Mouse (Mus musculus) spleen, adult 18-20 months (tissue): Measurements from ENCODE around the gene Txndc2.

ENCODE experiments used
- DNase-seq, 2 experiments: peaks; one replicate each; pipeline ENCODE4 v3.0.0; 2022; ENCODE audit warnings: mixed read lengths in 2 of 2

The Txndc2 gene

GRCm38 (mm10) chr17:65641734-65642218 is at the start of gene Txndc2:
TSS of gene Txndc2 (minus strand) at chr17:65642168.
- no peak for DNase-seq

- no peak for DNase-seq
These were observed 41.8 kb upstream of the Txndc2 start for GRCm38 (mm10) chr17:65683731-65684130.

GRCm38 (mm10) chr17:65683316-65683715 is 41.3 kb upstream of the Txndc2 start:
- DNase-seq, result no peak

GRCm38 (mm10) chr17:65682071-65682680 is 40.2 kb upstream of the Txndc2 start:
- DNase-seq, result no peak

- DNase-seq, result no peak
These were observed 39.5 kb upstream of the Txndc2 start for GRCm38 (mm10) chr17:65681516-65681915.

DNA sequence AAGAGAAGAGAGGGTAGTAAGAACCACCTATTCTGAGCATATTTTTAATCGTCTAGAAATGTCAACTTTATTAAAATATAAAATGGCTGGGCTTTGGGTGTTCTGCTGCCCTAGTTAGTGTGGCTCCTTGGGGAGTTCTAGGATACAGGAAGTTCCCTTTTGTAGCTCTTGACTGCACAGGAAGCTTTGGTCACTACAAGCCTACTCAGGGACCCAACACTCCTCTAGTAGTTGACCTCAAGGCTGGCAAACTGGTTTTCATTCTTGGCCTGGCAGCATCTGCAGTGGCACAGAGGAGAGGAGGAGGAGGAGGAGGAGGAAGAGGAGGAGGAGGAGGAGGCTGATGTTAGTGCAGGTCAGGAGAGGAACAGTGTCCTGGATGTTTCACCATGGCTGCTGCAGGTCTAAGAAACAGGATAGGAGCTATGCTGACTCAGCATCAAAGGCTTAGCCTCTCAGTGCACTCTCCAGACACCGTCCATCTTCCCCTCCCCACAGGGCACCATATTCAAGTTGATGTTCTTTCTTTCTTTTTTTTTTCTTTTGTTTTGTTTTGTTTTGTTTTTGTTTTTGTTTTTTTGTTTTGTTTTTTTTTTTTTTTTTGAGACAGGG is 38.9 kb upstream of the Txndc2 start:
- no peak for DNase-seq

- DNase-seq, result no peak
These were observed 38.0 kb upstream of the Txndc2 start for GRCm38 (mm10) chr17:65679806-65680446.

GRCm38 (mm10) chr17:65677742-65678141 is 35.8 kb upstream of the Txndc2 start:
- no peak for DNase-seq

DNA sequence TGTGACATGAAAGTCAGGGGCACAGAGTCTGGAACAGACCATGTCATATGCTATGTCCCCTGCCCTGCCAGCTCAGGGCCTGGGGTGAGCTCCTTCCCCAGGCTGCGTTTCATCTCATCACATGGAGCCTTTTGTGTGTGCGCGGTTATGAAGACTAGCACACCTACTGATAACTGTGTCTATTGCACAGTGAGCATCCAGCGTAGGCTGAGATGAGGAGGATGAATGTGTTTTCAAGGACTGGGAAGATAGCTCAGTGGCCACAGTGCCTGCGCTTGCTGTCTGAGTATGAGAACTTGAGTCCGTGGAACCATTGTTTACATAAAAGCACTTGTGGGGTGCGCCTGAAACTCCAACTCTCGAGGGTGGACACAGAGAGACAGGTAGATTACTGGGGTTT is 34.6 kb upstream of the Txndc2 start:
- DNase-seq, result no peak

DNA sequence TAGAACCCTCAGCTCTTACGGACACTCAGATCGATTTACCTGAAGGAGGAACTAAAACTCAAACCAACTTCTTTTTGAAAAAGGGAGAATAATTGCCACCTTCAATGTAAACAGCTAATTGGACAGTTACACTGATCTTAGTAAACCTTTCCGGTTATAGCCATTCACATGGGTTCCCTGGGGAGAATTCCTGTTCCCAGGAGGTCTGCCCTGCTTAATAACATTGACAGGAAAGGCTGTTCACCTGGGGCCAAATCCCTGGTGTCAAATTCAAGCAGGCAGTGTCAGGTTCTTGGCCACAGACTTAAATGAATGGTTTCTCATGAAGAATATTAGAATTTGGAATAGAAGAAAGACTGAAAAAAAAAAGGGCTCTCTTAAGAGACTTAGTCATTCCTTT is 34.0 kb upstream of the Txndc2 start:
- DNase-seq, result no peak

DNA sequence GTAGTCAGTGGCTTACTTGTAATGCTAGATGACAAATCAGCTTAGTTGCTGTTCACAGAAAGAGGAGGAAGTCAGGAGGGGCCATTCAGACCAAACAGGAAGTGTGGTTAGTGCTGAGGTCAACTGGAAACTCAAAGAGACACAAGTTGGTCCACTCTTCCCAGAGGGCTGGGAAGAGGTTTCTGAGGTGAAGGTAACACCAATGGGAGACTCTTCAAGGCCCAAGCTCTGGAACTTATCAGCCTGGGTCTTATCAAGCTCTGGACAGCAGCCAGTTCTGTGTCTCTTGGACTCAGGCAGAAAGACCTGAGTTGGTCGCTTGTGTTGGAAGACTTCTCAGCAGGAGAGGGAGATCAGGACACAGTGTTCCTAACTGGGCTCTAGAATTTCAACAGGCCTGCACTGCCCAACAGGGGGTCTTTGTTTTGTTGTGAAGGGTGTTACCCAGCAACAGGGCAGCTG is 32.8 kb upstream of the Txndc2 start:
- DNase-seq, result no peak

GRCm38 (mm10) chr17:65672926-65673325 is 31.0 kb upstream of the Txndc2 start:
- DNase-seq, result no peak

GRCm38 (mm10) chr17:65669061-65669460 is 27.1 kb upstream of the Txndc2 start:
- no peak for DNase-seq

GRCm38 (mm10) chr17:65667792-65668191 is 25.8 kb upstream of the Txndc2 start:
- DNase-seq, result no peak

DNA sequence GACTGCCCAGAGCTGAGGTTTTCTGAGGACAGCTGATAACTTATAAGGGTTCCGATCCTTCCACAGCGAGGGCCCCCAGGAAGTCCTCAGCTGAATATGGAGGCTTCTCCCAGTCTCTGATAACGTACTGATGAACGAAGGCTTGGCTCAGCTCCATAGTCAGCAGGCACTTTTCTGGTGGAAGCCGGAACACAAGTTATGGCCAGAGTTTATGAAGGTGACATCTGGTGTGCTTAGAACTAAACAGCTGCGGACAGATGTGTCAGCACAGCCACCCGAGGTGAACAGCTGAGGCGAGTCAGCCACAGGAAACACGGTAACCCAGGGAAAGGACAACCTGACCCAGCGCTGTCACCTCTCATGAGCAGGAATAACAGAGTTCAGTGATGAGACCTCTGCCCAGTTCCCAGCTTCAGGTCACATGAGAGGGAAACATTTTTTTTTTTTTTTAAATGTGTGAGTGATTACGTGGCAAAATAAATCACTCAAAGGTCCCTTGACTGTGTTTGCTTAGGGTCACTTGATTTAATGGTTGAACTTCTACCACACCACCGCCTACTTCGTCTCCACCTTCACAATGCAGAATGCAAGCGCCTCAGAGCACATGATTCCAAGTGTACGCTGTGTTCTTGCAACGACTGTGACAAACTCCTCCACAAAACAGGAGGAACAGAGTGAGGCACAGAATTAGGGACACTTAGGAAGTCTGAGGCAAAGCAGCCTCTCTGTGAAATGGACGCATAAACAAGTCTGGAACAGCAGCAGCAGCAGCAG is 24.6 kb upstream of the Txndc2 start:
- no peak for DNase-seq

- no peak for DNase-seq
These were observed 23.9 kb upstream of the Txndc2 start for GRCm38 (mm10) chr17:65665786-65666387.

DNA sequence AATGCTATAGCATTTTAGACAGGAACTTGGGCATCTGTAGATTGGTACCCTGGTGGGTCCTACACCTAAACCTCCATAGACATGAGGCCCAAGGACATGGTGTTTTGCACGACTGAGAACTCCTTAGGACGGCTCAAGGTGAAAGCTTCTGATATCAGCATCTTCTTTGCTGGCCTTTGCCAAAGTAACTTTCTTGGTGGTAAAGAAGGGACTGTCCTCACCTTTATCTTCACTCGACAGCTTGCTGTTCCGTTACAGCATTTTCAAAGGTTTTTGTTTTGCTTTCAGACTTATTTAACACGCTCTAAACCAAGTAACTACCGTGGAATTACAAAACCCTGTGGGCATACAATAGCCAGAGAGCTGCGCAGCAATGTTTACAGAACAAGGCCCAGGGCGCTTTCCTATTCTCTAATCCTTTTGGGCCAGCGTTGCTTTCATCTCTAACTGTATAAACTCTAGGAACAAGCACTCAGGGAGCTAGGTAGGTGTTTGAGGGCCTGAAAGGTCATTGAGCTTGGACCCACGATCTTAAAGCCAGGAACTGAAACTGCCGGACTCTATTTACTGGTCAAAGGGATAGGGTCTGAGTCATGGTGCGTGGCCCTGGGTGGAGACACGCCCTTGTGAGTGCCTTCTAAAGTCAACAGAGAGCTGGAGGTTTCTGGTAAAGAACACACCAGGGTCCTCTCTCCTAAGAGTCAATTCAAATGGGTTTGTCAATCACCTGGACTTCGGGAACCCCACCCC is 21.5 kb upstream of the Txndc2 start:
- no peak for DNase-seq

DNA sequence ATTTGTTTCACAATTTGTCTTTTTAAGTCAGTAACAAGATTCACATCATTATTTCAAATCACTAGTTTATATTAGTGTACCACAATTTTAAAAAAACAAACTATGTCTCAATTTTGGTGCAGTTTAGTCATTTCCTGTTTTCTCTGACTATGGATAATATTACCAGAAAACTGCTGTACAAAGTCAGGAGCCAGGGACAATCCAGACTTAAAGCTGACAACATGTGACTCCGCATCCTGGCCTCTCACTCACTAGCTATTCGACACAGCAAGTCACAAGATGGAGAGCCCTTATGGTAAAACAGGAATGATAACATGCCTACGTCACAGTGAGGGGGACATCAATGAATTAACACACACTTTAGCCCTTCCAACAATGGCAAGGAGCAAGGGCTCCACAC is 20.7 kb upstream of the Txndc2 start:
- DNase-seq, result no peak

GRCm38 (mm10) chr17:65658416-65658815 is 16.4 kb upstream of the Txndc2 start:
- no peak for DNase-seq

GRCm38 (mm10) chr17:65657958-65658357 is 16.0 kb upstream of the Txndc2 start:
- DNase-seq, result no peak

DNA sequence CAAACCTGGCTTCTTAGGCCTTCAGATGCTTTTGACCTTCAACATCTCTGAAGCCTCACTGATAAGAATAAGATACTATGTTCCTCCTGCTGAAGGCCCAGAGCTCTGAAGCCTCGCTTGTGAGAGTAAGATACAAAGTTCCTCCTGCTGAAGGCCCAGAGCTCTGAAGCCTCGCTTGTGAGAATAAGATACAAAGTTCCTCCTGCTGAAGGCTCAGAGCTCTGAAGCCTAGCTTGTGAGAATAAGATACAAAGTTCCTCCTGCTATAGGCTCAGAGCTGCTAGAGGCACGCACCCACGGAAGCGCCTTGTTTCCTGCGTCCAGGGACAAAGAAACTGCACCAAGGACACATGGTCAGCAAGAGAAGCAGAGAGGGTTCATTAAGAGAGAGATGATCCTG is 14.8 kb upstream of the Txndc2 start:
- no peak for DNase-seq

DNA sequence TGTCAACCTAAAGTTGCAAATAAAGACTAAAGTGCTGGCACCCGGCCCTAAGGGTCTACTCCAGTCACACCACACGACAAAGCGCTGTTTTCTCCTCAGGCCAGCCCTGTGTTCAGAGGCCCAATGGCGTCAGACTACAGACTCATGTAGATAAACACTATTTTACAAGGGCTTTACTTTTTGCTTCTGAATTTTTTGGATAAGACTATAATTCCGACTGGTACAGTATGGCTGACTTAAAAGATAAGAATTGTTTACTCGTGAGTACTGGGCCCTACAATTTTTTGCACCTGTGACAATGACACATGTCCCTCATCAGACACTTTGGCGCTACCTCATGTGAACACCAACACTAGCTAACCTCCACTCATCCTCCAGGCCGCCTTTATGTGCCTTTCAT is 14.1 kb upstream of the Txndc2 start:
- DNase-seq, result no peak
